Mouse (Mus musculus) T-helper 17 cell (primary cell): ENCODE results near the gene Cacna1g.

Experiments
- in situ Hi-C, 2 experiments: fragments of 300-600 bp; cut with MboI, MseI; formaldehyde crosslinking; loops; 1 replicate in 1 of 2; 2 replicates in 1 of 2; pipeline ENCODE4 v1.15.1; 2025; ENCODE audit warnings: high pct_unique_total_duplicates in 2 of 2

Gene Cacna1g

GRCm38 (mm10) chr11:94473707-94474543, at the start of gene Cacna1g:
Gene Cacna1g (minus strand): TSS chr11:94474198.
- in situ Hi-C loops = no loop called here

GRCm38 (mm10) chr11:94521219-94521843, 47.3 kb upstream of the Cacna1g start, which contains the start of gene Mycbpap:
Gene Mycbpap (minus strand): TSS chr11:94521742.
- in situ Hi-C loops = no loop called here

- in situ Hi-C loops = no loop called here
Observed at GRCm38 (mm10) chr11:94513452-94513851, 39.5 kb upstream of the Cacna1g start.

GRCm38 (mm10) chr11:94508976-94509375, 35.0 kb upstream of the Cacna1g start:
- in situ Hi-C loops = no loop called here

GRCm38 (mm10) chr11:94501482-94501881, 27.5 kb upstream of the Cacna1g start:
- in situ Hi-C loops = no loop called here

GRCm38 (mm10) chr11:94500362-94500761, 26.4 kb upstream of the Cacna1g start:
- in situ Hi-C loops = no loop called here

GRCm38 (mm10) chr11:94499661-94500152, 25.7 kb upstream of the Cacna1g start, which contains the start of gene Epn3:
Gene Epn3 (minus strand): TSS chr11:94499974.
- in situ Hi-C loops = loop anchor here in 1 of 2 experiments (10.0 to 25.0 kb wide), 2 partner anchors 255 to 362 kb away; partner anchors contain the start of gene Wfikkn2

- in situ Hi-C loops = loop anchor here in 1 of 2 experiments (10.0 to 25.0 kb wide), 2 partner anchors 254 to 362 kb away; partner anchors contain the start of gene Wfikkn2
Observed at GRCm38 (mm10) chr11:94499035-94499434, 25.0 kb upstream of the Cacna1g start.

- in situ Hi-C loops = loop anchor here in 1 of 2 experiments (10.0 to 25.0 kb wide), 2 partner anchors 254 to 361 kb away; partner anchors contain the start of gene Wfikkn2
Observed at GRCm38 (mm10) chr11:94498093-94498996, 24.3 kb upstream of the Cacna1g start.

- in situ Hi-C loops = loop anchor here in 1 of 2 experiments (10.0 to 25.0 kb wide), 2 partner anchors 251 to 358 kb away; partner anchors contain the start of gene Wfikkn2
Observed at GRCm38 (mm10) chr11:94495415-94495814, 21.4 kb upstream of the Cacna1g start.

GRCm38 (mm10) chr11:94491749-94492099, 17.7 kb upstream of the Cacna1g start:
- in situ Hi-C loops = loop anchor here in 1 of 2 experiments (10.0 to 25.0 kb wide), 2 partner anchors 247 to 354 kb away; partner anchors contain the start of gene Wfikkn2

- in situ Hi-C loops = loop anchor here in 1 of 2 experiments (10.0 to 25.0 kb wide), 2 partner anchors 246 to 354 kb away; partner anchors contain the start of gene Wfikkn2
Observed at GRCm38 (mm10) chr11:94491035-94491748, 17.2 kb upstream of the Cacna1g start.

GRCm38 (mm10) chr11:94489745-94490144, 15.7 kb upstream of the Cacna1g start:
- in situ Hi-C loops = loop anchor here in 1 of 2 experiments (10.0 to 25.0 kb wide), 2 partner anchors 245 to 352 kb away; partner anchors contain the start of gene Wfikkn2

GRCm38 (mm10) chr11:94488767-94489533, 15.0 kb upstream of the Cacna1g start:
- in situ Hi-C loops = loop anchor here in 1 of 2 experiments (25.0 kb wide), 1 partner anchor 352 kb away; no protein-coding TSS in a partner anchor

GRCm38 (mm10) chr11:94486001-94486400, 12.0 kb upstream of the Cacna1g start, which contains the start of gene Spata20:
Gene Spata20 (minus strand): TSS chr11:94486179.
- in situ Hi-C loops = loop anchor here in 1 of 2 experiments (25.0 kb wide), 1 partner anchor 349 kb away; no protein-coding TSS in a partner anchor

- in situ Hi-C loops = loop anchor here in 1 of 2 experiments (25.0 kb wide), 1 partner anchor 348 kb away; no protein-coding TSS in a partner anchor
Observed at GRCm38 (mm10) chr11:94485223-94485622, 11.2 kb upstream of the Cacna1g start.

GRCm38 (mm10) chr11:94484636-94485035, 10.6 kb upstream of the Cacna1g start:
- in situ Hi-C loops = loop anchor here (5.0 to 25.0 kb wide), 4 partner anchors 67 to 347 kb away; no protein-coding TSS in a partner anchor

GRCm38 (mm10) chr11:94483921-94484320, 9.9 kb upstream of the Cacna1g start:
- in situ Hi-C loops = loop anchor here (5.0 to 25.0 kb wide), 4 partner anchors 67 to 347 kb away; no protein-coding TSS in a partner anchor
